Mouse (Mus musculus) myocyte (in vitro differentiated cells): ENCODE results near the gene Rmi2. TPM values are rescaled to one million over a fixed set of nuclear protein-coding genes. Genes with fewer than 3 reads are reported as not detected.

Experiments
- H3K27me3 ChIP-seq: one replicate; pipeline ENCODE4 v1.6.1; 2011; ENCODE audit not compliant: control insufficient read depth, insufficient read depth, insufficient read length
- H3K36me3 ChIP-seq: one replicate; pipeline ENCODE4 v1.6.1; 2011; ENCODE audit not compliant: control insufficient read depth, insufficient read depth
- H3K4me2 ChIP-seq: one replicate; pipeline ENCODE4 v1.6.1; 2011; ENCODE audit warnings: low read depth, control low read depth
- H3K4me3 ChIP-seq: one replicate; pipeline ENCODE4 v1.5.1; 2011; ENCODE audit warnings: mild to moderate bottlenecking, control low read depth, moderate library complexity
- H3K79me2 ChIP-seq: one replicate; pipeline ENCODE4 v1.6.1; 2011; ENCODE audit not compliant: control insufficient read depth, insufficient read depth
- H3ac ChIP-seq: one replicate; pipeline ENCODE4 v1.6.1; 2011; ENCODE audit not compliant: control insufficient read depth, insufficient read length
- CEBPB ChIP-seq: IDR thresholded peaks from 2 replicates; pipeline ENCODE4 v1.6.1; 2011; ENCODE audit warnings: mild to moderate bottlenecking, moderate library complexity; ENCODE audit not compliant: poor library complexity, insufficient read depth, severe bottlenecking
- E2F4 ChIP-seq: IDR thresholded peaks from one replicate; pipeline ENCODE4 v1.6.1; 2011; ENCODE audit warnings: mild to moderate bottlenecking, control low read depth, moderate library complexity; ENCODE audit not compliant: insufficient read depth
- MAX ChIP-seq: IDR thresholded peaks from one replicate; pipeline ENCODE4 v1.6.1; 2011; ENCODE audit warnings: low read depth, mild to moderate bottlenecking, control low read depth
- MYOD1 ChIP-seq, 3 experiments: IDR thresholded peaks; one replicate each; pipeline ENCODE4 v1.6.1; 2011; ENCODE audit warnings: control low read depth in 2 of 3, low read depth in 2 of 3, mild to moderate bottlenecking in 2 of 3, moderate library complexity in 1 of 3; ENCODE audit not compliant: insufficient read length in 2 of 3, control insufficient read depth in 1 of 3
- MYOG ChIP-seq, 3 experiments: IDR thresholded peaks; one replicate each; pipeline ENCODE4 v1.6.1; 2011; ENCODE audit warnings: control low read depth in 2 of 3, low read depth in 2 of 3, mild to moderate bottlenecking in 2 of 3; ENCODE audit not compliant: insufficient read length in 2 of 3, control insufficient read depth in 1 of 3, insufficient read depth in 1 of 3
- POLR2A ChIP-seq: IDR thresholded peaks from one replicate; pipeline ENCODE4 v1.6.1; 2011; ENCODE audit warnings: low read depth, mild to moderate bottlenecking, control low read depth, moderate library complexity; ENCODE audit not compliant: insufficient read length
- POLR2AphosphoS2 ChIP-seq: IDR thresholded peaks from one replicate; pipeline ENCODE4 v1.6.1; 2011; ENCODE audit warnings: low read depth, control low read depth; ENCODE audit not compliant: insufficient read length
- REST ChIP-seq: IDR thresholded peaks from one replicate; pipeline ENCODE4 v1.6.1; 2011; ENCODE audit warnings: mild to moderate bottlenecking, control low read depth, moderate library complexity; ENCODE audit not compliant: insufficient read depth, insufficient read length
- SRF ChIP-seq: IDR thresholded peaks from one replicate; pipeline ENCODE4 v1.6.1; 2011; ENCODE audit warnings: low read depth; ENCODE audit not compliant: control insufficient read depth, insufficient read length
- TCF12 ChIP-seq: IDR thresholded peaks from one replicate; pipeline ENCODE4 v1.6.1; 2011; ENCODE audit warnings: mild to moderate bottlenecking, control low read depth; ENCODE audit not compliant: poor library complexity, insufficient read depth, severe bottlenecking
- TCF3 ChIP-seq: IDR thresholded peaks from one replicate; pipeline ENCODE4 v1.6.1; 2011; ENCODE audit warnings: low read depth, control low read depth; ENCODE audit not compliant: insufficient read length
- USF1 ChIP-seq: IDR thresholded peaks from one replicate; pipeline ENCODE4 v1.6.1; 2011; ENCODE audit warnings: low read depth, mild to moderate bottlenecking, control low read depth, moderate library complexity
- polyA plus RNA-seq: library from polyadenylated mRNA; unstranded; fragments of >200 nt; fragmentation: generic; extraction: Trizol; gene quantifications from one replicate; pipeline ENCODE4 v1.2.1, GENCODE M21; 2012; ENCODE audit warnings: missing spikeins

Rmi2 gene
- polyA plus RNA-seq, 1 experiment = 0.64 TPM

DNA sequence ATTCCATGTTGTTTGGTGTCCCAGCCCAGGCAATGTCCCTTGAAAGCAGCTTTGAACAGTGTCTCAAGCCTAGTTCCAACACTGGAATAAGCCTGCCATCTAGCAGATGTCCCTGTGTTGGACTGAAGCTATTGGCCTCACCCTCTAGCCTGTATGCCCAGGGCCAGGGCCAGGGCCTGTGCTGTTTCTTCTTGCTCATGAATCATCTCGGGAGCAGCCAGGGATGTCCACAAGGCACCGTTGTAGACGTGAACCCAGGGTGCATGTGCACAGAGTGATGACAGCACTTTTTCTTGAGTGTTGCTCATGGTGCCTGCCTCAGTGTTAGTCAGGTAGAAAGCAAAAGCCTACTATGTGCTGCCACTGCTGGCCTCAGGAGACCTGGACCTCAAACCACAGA is 2.4 kb downstream of the Rmi2 start:
- Histone ChIP-seq H3K36me3 (no peaks in the 10 kb centered on the region), H3K4me2 (no peak overlapping the region), H3K4me3 (no peak overlapping the region), H3ac (no peak overlapping the region), H3K27me3 (no peaks in the 10 kb centered on the region), H3K79me2 (no peaks in the 10 kb centered on the region)
- TF ChIP-seq TCF12 (no peak), TCF3 (no peak), POLR2A (no peak), CEBPB (no peak), REST (no peak), MYOG (IDR thresholded peaks at IDR 0.05; ENCODE audit: control insufficient read depth in 1 of 3, insufficient read depth in 1 of 3, insufficient read length in 2 of 3, low read depth in 2 of 3) (no peak)

DNA sequence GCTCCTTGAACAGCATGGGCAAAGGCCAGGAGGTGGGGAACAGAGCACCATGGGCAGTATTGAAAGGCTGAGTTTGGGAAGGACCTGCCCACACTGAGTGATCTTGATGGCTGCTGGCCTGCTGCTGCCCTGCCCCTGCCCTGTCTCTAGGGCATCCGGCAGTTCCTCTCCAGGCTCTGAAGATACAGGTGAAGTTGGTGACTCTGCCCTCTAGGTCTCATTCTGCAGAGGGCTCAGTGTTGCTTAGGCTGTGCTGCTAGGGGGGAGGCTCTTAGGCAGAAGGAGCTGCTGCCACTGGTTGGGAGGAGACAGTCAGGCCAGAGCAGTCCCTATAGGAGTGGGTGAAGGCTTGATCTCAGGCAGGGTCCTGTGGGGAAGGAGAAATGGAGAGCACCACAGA is 3.0 kb downstream of the Rmi2 start:
- no peak overlapping the region for H3ac ChIP-seq
- H3K4me3 ChIP-seq = no peak overlapping the region
- peak overlapping the region; percentile 46 for H3K4me2 ChIP-seq
- TF ChIP-seq TCF3 (no peak), E2F4 (no peak), MYOD1 (IDR thresholded peaks at IDR 0.05; ENCODE audit: control insufficient read depth in 1 of 3, insufficient read length in 2 of 3, low read depth in 2 of 3) (no peak), POLR2AphosphoS2 (no peak), MYOG (IDR thresholded peaks at IDR 0.05; ENCODE audit: control insufficient read depth in 1 of 3, insufficient read depth in 1 of 3, insufficient read length in 2 of 3, low read depth in 2 of 3) (no peak), POLR2A (no peak), TCF12 (no peak), USF1 (no peak), MAX (no peak), SRF (no peak), CEBPB (no peak), REST (no peak)
- H3K79me2 ChIP-seq = no peaks in the 10 kb centered on the region
- no peaks in the 10 kb centered on the region for H3K36me3 ChIP-seq
- H3K27me3 ChIP-seq = no peaks in the 10 kb centered on the region

DNA sequence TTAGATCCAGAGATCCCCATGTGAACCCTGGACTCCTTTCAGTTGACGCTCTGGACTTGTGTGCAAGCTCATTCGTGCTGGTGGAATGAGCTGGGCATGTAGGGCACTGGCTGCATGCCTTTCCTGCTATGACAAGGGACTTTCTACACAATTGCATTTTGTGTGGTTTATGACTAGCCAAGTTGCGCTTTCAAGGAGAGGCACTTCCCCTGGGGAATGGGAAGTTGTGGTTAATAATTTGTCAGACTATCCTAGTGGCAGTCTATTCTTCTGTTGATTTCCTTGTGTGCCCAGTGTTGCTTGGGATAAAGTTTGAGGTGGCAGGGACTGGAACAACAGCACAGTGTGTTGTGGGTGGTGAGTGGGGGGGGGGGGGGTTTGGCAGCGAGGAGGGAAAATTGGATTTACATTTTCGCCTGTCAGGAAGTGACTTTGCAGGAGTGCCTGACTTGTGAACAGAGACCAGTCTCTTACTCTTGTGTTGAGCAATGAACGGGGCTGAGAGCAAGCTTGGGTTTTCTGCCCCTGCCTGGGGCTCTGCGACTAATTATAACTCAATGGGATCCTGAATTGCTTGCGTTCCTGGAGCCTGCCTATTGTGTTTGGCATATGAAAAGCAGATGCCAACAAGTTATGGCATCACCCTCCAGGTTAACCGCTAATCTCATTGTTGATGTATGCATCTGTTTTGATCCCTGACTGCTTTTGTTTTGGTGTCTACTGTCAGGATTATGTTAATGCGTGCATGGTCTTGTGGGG is 3.8 kb downstream of the Rmi2 start:
- Histone ChIP-seq H3K27me3 (no peaks in the 10 kb centered on the region), H3K4me2 (peak overlapping the region; percentile 46), H3ac (no peak overlapping the region), H3K36me3 (no peaks in the 10 kb centered on the region), H3K79me2 (no peaks in the 10 kb centered on the region), H3K4me3 (no peak overlapping the region)
- TF ChIP-seq TCF12 = no peak
- no peak for TF ChIP-seq TCF3
- TF ChIP-seq E2F4 = no peak

DNA sequence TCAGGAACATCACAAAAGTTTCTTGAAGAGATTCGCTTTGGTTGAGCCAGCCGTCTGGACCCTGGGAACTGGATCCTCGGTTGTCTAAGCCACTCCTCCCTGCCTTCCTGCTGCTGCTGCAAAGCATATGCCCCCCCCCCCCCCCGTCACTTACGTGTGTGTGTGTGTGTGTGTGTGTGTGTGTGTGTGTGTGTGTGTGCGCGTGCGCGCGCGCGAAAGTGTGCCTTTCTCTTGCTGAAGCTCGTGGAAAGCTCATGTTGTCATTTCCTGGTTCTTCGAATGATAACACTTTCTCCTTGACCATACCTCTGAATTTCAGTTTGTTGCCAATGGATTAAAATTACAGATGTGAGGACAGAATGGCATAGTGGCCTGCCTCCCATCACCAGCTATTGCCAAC is 5.2 kb downstream of the Rmi2 start:
- Histone ChIP-seq H3K79me2 (no peaks in the 10 kb centered on the region), H3K4me2 (no peak overlapping the region), H3K36me3 (no peaks in the 10 kb centered on the region), H3K4me3 (no peak overlapping the region), H3K27me3 (no peaks in the 10 kb centered on the region), H3ac (no peak overlapping the region)
- TF ChIP-seq TCF12 (no peak), REST (no peak), CEBPB (no peak), MAX (no peak), SRF (no peak), MYOG (IDR thresholded peaks at IDR 0.05; ENCODE audit: control insufficient read depth in 1 of 3, insufficient read depth in 1 of 3, insufficient read length in 2 of 3, low read depth in 2 of 3) (no peak), E2F4 (no peak), TCF3 (no peak), MYOD1 (IDR thresholded peaks at IDR 0.05; ENCODE audit: control insufficient read depth in 1 of 3, insufficient read length in 2 of 3, low read depth in 2 of 3) (no peak), POLR2AphosphoS2 (no peak), POLR2A (no peak), USF1 (no peak)

DNA sequence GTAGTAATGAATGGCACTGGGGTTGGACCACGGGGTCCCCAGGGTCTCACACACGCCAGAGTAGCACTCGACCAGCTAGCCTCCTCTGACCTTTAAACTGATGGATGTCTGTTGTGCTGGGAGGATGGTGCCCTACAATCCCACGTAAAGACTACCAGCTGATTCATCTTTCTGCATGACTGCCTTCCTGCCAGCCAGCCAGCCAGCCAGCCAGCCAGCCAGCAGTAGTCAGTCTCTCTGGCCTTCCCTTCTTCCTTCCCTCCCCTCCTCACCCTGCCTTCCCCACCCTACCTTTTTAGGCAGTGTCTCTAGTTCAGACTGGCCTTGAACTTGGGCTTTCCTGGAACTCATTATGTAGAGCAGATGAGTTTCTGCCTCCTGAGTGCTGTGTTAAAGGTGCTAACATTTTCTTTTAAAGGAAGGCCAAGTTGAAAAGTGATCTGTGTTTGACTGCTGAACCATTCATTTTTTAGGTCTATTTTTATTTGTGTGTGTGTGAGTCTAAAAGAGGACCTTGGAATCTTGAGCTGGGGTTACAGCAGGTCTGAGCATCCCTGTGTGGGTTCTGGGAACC is 7.5 kb downstream of the Rmi2 start:
- H3K4me3 ChIP-seq = no peak overlapping the region
- no peaks in the 10 kb centered on the region for H3K79me2 ChIP-seq
- TF ChIP-seq SRF (no peak), POLR2AphosphoS2 (no peak), USF1 (no peak), MAX (no peak), MYOG (IDR thresholded peaks at IDR 0.05; ENCODE audit: control insufficient read depth in 1 of 3, insufficient read depth in 1 of 3, insufficient read length in 2 of 3, low read depth in 2 of 3) (no peak), E2F4 (no peak)
- no peak overlapping the region for H3ac ChIP-seq
- no peak overlapping the region for H3K4me2 ChIP-seq
- H3K36me3 ChIP-seq = no peaks in the 10 kb centered on the region
- no peaks in the 10 kb centered on the region for H3K27me3 ChIP-seq
